Mouse (Mus musculus) lung, postnatal 0 days (tissue): ENCODE measurements at regions not wholly inside any gene's neighbourhood (a gene's known extent, or its start where the extent isn't known, plus 50 kb on each side); places are given as distances from the start of the nearest gene placed in this dataset.

Experiments
- CTCF ChIP-seq: IDR thresholded peaks from 2 replicates; pipeline ENCODE4 v1.5.1; 2016; ENCODE audit warnings: antibody characterized with exemption, mild to moderate bottlenecking
- EP300 ChIP-seq: IDR thresholded peaks from 2 replicates; pipeline ENCODE4 v1.6.1; 2016; ENCODE audit warnings: antibody characterized with exemption, mild to moderate bottlenecking, control low read depth

DNA sequence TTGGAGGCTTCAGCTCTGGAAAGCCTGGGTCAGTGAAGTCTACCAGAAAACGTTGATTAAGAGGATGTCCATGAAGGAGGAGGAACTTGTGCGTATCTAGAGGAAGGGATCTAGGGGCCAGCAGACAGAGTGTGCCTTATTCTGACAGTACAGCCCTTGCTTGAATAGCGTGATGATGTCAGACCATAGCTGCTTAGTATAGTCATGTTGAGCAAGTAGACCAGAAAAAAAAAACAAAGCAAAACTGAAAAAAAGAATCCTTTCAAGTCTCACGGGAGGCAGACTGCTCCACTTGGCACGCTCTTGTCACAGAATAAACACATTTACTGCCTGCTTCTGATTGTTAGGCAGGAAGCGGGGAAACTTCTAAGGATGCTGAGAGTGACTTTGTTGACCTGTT is 290.7 kb downstream of the Rngtt start:
- TF ChIP-seq CTCF (no peak), EP300 (no peak)
